Mouse (Mus musculus): ENCODE results near the gene Dctn3. TPM values are rescaled to one million over a fixed set of nuclear protein-coding genes. Genes with fewer than 3 reads are reported as not detected.

The Dctn3 gene
- 55.0 and 127 TPM in 2 replicates for polyA plus RNA-seq (2012; ENCODE audit: low replicate concordance)

GRCm38 (mm10) chr4:41722918-41723351 lies at the start of gene Dctn3:
Dctn3 (minus strand) TSS chr4:41723170.

GRCm38 (mm10) chr4:41755338-41756305 lies 32.7 kb upstream of the Dctn3 start, which contains the start of gene Sigmar1:
Sigmar1 (minus strand) TSS chr4:41756157.

GRCm38 (mm10) chr4:41754797-41755337 lies 31.9 kb upstream of the Dctn3 start, which contains the start of gene Galt:
Galt (plus strand) TSS chr4:41755228.

DNA sequence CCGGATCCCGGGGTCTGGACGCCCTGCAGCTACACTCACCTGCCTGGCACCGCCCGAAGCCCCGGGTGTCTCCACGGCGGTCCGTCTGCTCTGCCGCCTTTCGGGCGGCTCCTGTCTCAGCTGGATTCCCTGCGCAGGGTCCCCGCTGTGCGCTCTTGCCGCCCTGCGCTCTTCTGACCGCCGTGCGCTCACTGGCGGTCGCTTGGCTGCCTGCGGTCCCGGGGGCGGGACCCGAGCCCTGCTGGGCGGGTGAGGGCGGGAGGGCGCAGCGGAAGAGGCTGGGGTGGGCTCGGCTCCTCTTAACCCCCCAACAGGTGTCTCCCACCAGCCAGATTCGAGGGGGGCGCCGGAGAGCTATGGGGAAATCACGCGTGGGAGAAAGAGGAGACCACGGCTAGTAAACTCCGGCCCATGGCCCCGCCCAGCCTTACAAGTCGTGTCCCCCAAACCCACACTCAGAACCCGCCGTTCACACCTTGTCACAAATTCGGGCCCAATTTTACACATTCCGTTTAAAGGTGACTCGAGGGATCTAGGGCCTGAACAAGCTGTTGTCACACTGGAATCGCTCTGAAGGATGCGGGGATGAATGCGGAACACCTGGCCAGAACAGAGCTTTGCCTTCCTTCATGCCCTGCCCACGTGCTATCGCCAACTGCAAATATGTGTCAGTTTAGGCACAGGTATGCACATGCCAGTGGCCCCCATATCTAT lies 8.2 kb upstream of the Dctn3 start, which contains the start of gene Arid3c:
Gene Arid3c, minus strand, starts transcription at position 91 of the 714 bp plus-strand sequence.

GRCm38 (mm10) chr4:41713197-41714067 lies 9.5 kb downstream of the Dctn3 start, which contains the start of gene Rpp25l:
Rpp25l (minus strand) TSS chr4:41713534.

DNA sequence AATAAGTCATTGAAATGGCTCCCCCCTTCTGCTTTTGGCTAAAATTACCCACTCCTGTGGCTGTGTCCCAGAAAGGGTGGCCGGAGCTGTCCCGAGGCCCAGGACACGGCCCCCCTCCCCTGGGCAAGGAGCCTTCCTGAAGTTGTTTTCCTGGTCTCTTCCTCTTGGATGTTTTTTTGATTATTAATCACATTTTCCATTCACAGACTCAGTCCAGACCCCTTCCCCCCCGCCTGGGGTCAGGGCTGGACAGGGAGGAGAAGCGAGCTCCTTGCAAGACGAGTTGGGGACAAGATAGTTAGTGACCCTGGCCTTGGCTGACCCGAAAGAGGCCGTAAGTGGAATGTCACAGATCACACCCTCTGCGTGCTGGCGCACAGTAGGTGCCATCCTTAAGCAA lies 23.2 kb downstream of the Dctn3 start, which contains the start of gene Il11ra1:
Gene Il11ra1, plus strand, starts transcription at position 207 of the 400 bp plus-strand sequence.

GRCm38 (mm10) chr4:41696930-41697841 lies 25.8 kb downstream of the Dctn3 start, which contains the start of gene Cntfr:
Cntfr (minus strand) TSS chr4:41697089.

Other genes with a start within 250 kb of the Dctn3 start
- 0.07 and 0.09 TPM in 2 replicates for gene AI464131, start 220.1 kb downstream of the Dctn3 start, polyA plus RNA-seq (2012; ENCODE audit: low replicate concordance)
- gene 1110017D15Rik, start 205.8 kb downstream of the Dctn3 start, polyA plus RNA-seq (2012; ENCODE audit: low replicate concordance), result not detected in 2 replicates
- gene Fam219a, start 153.6 kb downstream of the Dctn3 start, polyA plus RNA-seq (2012; ENCODE audit: low replicate concordance), result 13.1 and 23.3 TPM in 2 replicates
- not detected in 2 replicates for gene Dnaic1, start 153.4 kb downstream of the Dctn3 start, polyA plus RNA-seq (2012; ENCODE audit: low replicate concordance)
- gene Enho, start 82.8 kb downstream of the Dctn3 start, polyA plus RNA-seq (2012; ENCODE audit: low replicate concordance), result 0.56 and 1.2 TPM in 2 replicates
- gene Cntfr, start 26.1 kb downstream of the Dctn3 start, polyA plus RNA-seq (2012; ENCODE audit: low replicate concordance), result 1.5 and 3.0 TPM in 2 replicates
- gene Il11ra1, start 23.2 kb downstream of the Dctn3 start, polyA plus RNA-seq (2012; ENCODE audit: low replicate concordance), result 3.5 and 11.0 TPM in 2 replicates
- 83.7 and 109 TPM in 2 replicates for gene Rpp25l, start 9.6 kb downstream of the Dctn3 start, polyA plus RNA-seq (2012; ENCODE audit: low replicate concordance)
- not detected in 2 replicates for gene Arid3c, start 8.0 kb upstream of the Dctn3 start, polyA plus RNA-seq (2012; ENCODE audit: low replicate concordance)
- gene Galt, start 32.1 kb upstream of the Dctn3 start, polyA plus RNA-seq (2012; ENCODE audit: low replicate concordance), result 8.2 and 24.0 TPM in 2 replicates
- 29.1 and 58.6 TPM in 2 replicates for gene Sigmar1, start 33.0 kb upstream of the Dctn3 start, polyA plus RNA-seq (2012; ENCODE audit: low replicate concordance)
- gene Ccl27a, start 51.1 kb upstream of the Dctn3 start, polyA plus RNA-seq (2012; ENCODE audit: low replicate concordance), result 0.52 and 0.55 TPM in 2 replicates
- gene Gm21541, start 180.4 kb upstream of the Dctn3 start, polyA plus RNA-seq (2012; ENCODE audit: low replicate concordance), result not detected in 2 replicates
- gene Gm20878, start 218.4 kb upstream of the Dctn3 start, polyA plus RNA-seq (2012; ENCODE audit: low replicate concordance), result 4.4 and 8.5 TPM in 2 replicates
- gene Fam205a4, start 242.9 kb upstream of the Dctn3 start, polyA plus RNA-seq (2012; ENCODE audit: low replicate concordance), result not detected in 2 replicates